ENCODE assay signal across 9 mouse cellular contexts in the genomic region with DNA sequence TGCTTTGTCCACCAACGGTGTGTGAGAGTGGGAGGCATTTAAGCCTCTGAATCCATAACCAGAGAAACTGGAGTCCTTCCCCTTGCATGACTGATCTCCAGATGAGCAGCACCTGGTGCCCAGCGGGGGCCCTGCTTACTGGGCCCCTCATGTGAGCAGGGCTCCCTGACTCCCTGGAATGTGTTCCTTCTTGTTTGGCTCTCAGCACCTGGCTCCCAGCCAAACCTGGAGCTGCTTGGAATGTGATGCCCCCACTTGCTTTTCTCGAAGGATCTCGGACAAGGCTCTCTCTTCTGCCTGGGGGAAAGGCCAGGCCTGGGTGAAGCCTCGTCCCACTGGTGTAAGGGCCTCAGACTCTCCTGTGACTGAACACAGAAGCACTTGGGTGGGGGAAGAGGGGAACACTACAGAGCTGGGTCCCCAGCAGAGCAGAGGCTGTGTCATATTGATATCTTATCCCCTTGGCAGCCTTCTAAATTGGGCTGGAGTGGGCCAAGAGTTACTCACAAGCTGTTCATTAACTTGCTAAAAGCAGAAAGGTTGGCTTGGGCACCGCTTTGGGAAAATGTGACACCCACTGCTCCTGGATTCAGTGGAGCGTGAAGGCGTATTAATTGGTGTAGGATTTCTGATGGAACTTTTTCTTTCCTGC. TPM values are rescaled to one million over a fixed set of nuclear protein-coding genes. Genes with fewer than 3 reads are reported as not detected.
A peak's percentile ranks its signal among the peaks of the same experiment; 100 is the strongest.
DNase-seq lines count a peak whose midpoint lies in the region; ATAC-seq lines count a peak whose summit lies in the region.
"Had no signal": no experiment of that assay in that cellular context is flagged by ENCODE, and none has a peak within 500 bp of the region (broad histone marks: within the 10 kb centered on the region; RNA-seq: fewer than 3 reads in every experiment).

No protein-coding gene starts in this region.

- no peaks in the 10 kb centered on the region for H3K27me3 ChIP-seq in neural tube, embryonic 12.5 days (replicated peaks)
- H3K27me3 ChIP-seq in neural tube, embryonic 15.5 days (replicated peaks), result 0 out of 2 replicates have a peak, but pooled peaks cover 6% of the 10 kb centered on the region
- peaks cover 6% of the 10 kb centered on the region; the same call in 1 of the 2 replicates for H3K27me3 ChIP-seq in forebrain, embryonic 13.5 days
- H3K27me3 ChIP-seq in hindbrain, embryonic 16.5 days (replicated peaks; ENCODE audit: control insufficient read depth, insufficient read depth, low read length), result no peaks in the 10 kb centered on the region
- H3K27me3 ChIP-seq: liver, embryonic 13.5 days had no signal

- H3K9ac ChIP-seq in neural tube, embryonic 12.5 days, result no peak overlapping the region
- no peak overlapping the region for H3K9ac ChIP-seq in neural tube, embryonic 15.5 days (replicated peaks)
- no peak overlapping the region for H3K9ac ChIP-seq in forebrain, embryonic 13.5 days
- no peak overlapping the region for H3K9ac ChIP-seq in hindbrain, embryonic 16.5 days (ENCODE audit: low read depth, low read length)
- H3K9ac ChIP-seq: liver, embryonic 13.5 days had no signal

- WGBS in neural tube, embryonic 12.5 days, result 73% methylated on average over 8 of the region's 8 CpGs
- 63% methylated on average over 8 of the region's 8 CpGs for WGBS in neural tube, embryonic 15.5 days
- 44% methylated on average over 8 of the region's 8 CpGs for WGBS in forebrain, embryonic 13.5 days
- 57% methylated on average over 8 of the region's 8 CpGs for WGBS in hindbrain, embryonic 16.5 days

- no peak overlapping the region for H3K27ac ChIP-seq in neural tube, embryonic 12.5 days
- no peak overlapping the region for H3K27ac ChIP-seq in neural tube, embryonic 15.5 days (replicated peaks)
- H3K27ac ChIP-seq in forebrain, embryonic 13.5 days, result peak overlapping the region; percentile 20; the same call in 1 of the 2 replicates
- peak overlapping the region; percentile 3; the same call in 1 of the 2 replicates for H3K27ac ChIP-seq in hindbrain, embryonic 16.5 days (ENCODE audit: low read depth, low read length)
- H3K27ac ChIP-seq: liver, embryonic 13.5 days had no signal

- peaks cover 10% of the 10 kb centered on the region; the same call in 1 of the 2 replicates for H3K4me1 ChIP-seq in neural tube, embryonic 12.5 days
- peaks cover 10% of the 10 kb centered on the region for H3K4me1 ChIP-seq in neural tube, embryonic 15.5 days
- peaks cover 15% of the 10 kb centered on the region for H3K4me1 ChIP-seq in forebrain, embryonic 13.5 days
- H3K4me1 ChIP-seq in hindbrain, embryonic 16.5 days (ENCODE audit: control insufficient read depth, insufficient read depth, low read depth, low read length), result peaks cover 11% of the 10 kb centered on the region

- H3K36me3 ChIP-seq in neural tube, embryonic 12.5 days, result no peaks in the 10 kb centered on the region
- H3K36me3 ChIP-seq in neural tube, embryonic 15.5 days, result no peaks in the 10 kb centered on the region
- H3K36me3 ChIP-seq in forebrain, embryonic 13.5 days (ENCODE audit: poor library complexity, severe bottlenecking), result no peaks in the 10 kb centered on the region
- H3K36me3 ChIP-seq in hindbrain, embryonic 16.5 days (ENCODE audit: control insufficient read depth, insufficient read depth, low read length), result no peaks in the 10 kb centered on the region
- H3K36me3 ChIP-seq: liver, embryonic 13.5 days had no signal

- DNase-seq in layer of hippocampus, postnatal 36 days, result peak; percentile 40
- peak; percentile 67 to 83 for DNase-seq in lung, postnatal 4 days
- DNase-seq in c-Kit-positive CD71-positive TER-119-positive erythroid progenitor cells, embryonic 14.5 days (ENCODE audit: low spot score), result no peak
- DNase-seq in thymus, adult 18-20 months, result no peak

- no peak overlapping the region for H3K4me2 ChIP-seq in neural tube, embryonic 12.5 days (replicated peaks)
- no peak overlapping the region for H3K4me2 ChIP-seq in neural tube, embryonic 15.5 days
- no peak overlapping the region; the same call in 1 of the 2 replicates for H3K4me2 ChIP-seq in forebrain, embryonic 13.5 days
- H3K4me2 ChIP-seq in hindbrain, embryonic 16.5 days (ENCODE audit: low read length), result peak overlapping the region; percentile 42
- H3K4me2 ChIP-seq: liver, embryonic 13.5 days had no signal

- H3K4me3 ChIP-seq in neural tube, embryonic 12.5 days, result no peak overlapping the region
- no peak overlapping the region for H3K4me3 ChIP-seq in neural tube, embryonic 15.5 days (replicated peaks)
- H3K4me3 ChIP-seq in forebrain, embryonic 13.5 days, result no peak overlapping the region
- no peak overlapping the region for H3K4me3 ChIP-seq in hindbrain, embryonic 16.5 days (ENCODE audit: low read length)
- H3K4me3 ChIP-seq: liver, embryonic 13.5 days had no signal

- no peaks in the 10 kb centered on the region for H3K9me3 ChIP-seq in neural tube, embryonic 12.5 days
- H3K9me3 ChIP-seq in neural tube, embryonic 15.5 days (replicated peaks), result no peaks in the 10 kb centered on the region
- H3K9me3 ChIP-seq in forebrain, embryonic 13.5 days (replicated peaks), result no peaks in the 10 kb centered on the region
- no peaks in the 10 kb centered on the region for H3K9me3 ChIP-seq in hindbrain, embryonic 16.5 days (ENCODE audit: control insufficient read depth, low read length)
- H3K9me3 ChIP-seq: liver, embryonic 13.5 days had no signal

- 0 out of 2 replicates have a peak, but pooled peaks have one; percentile 17 for ATAC-seq in neural tube, embryonic 12.5 days (ENCODE audit: low FRiP score, low read depth)
- no peak for ATAC-seq in neural tube, embryonic 15.5 days (ENCODE audit: low FRiP score)
- ATAC-seq in forebrain, embryonic 13.5 days, result peak; percentile 55
- peak; percentile 27; the same call in 1 of the 2 replicates for ATAC-seq in hindbrain, embryonic 16.5 days

RNA-seq across cellular contexts. Expression of a gene that starts 26.6 kb away (rescaled TPM):
- 16.5 and 17.7 TPM in 2 replicates for polyA plus RNA-seq in neural tube, embryonic 12.5 days (2016; fragmentation: Nextera tagmentation; extraction: Ambion mirVana)
- polyA plus RNA-seq in neural tube, embryonic 15.5 days (2015; fragmentation: Nextera tagmentation; extraction: Ambion mirVana), result 8.4 and 11.3 TPM in 2 replicates
- polyA plus RNA-seq in forebrain, embryonic 13.5 days (2015; fragmentation: Nextera tagmentation; extraction: Ambion mirVana), result 12.4 and 13.1 TPM in 2 replicates
- 10.0 and 11.2 TPM in 2 replicates for polyA plus RNA-seq in hindbrain, embryonic 16.5 days (2015; fragmentation: Nextera tagmentation; extraction: Ambion mirVana)
- total RNA-seq in layer of hippocampus, postnatal 36 days (2021), result 10 to 100 TPM in 1 of 2 experiments, 1 to 10 TPM in 1; 9.7 to 11.5 TPM

RNA-seq across cellular contexts. Expression of a gene that starts 26.8 kb away (rescaled TPM):
- polyA plus RNA-seq in neural tube, embryonic 12.5 days (2016; fragmentation: Nextera tagmentation; extraction: Ambion mirVana), result 20.8 and 21.6 TPM in 2 replicates
- polyA plus RNA-seq in neural tube, embryonic 15.5 days (2015; fragmentation: Nextera tagmentation; extraction: Ambion mirVana), result 21.1 and 23.8 TPM in 2 replicates
- polyA plus RNA-seq in forebrain, embryonic 13.5 days (2015; fragmentation: Nextera tagmentation; extraction: Ambion mirVana), result 19.2 and 21.7 TPM in 2 replicates
- polyA plus RNA-seq in hindbrain, embryonic 16.5 days (2015; fragmentation: Nextera tagmentation; extraction: Ambion mirVana), result 23.2 and 24.9 TPM in 2 replicates
- total RNA-seq in layer of hippocampus, postnatal 36 days (2021), result 10 to 100 TPM; 65.4 to 72.9 TPM

RNA-seq across cellular contexts. Expression of a gene that starts 44.0 kb away (rescaled TPM):
- 0.56 and 0.73 TPM in 2 replicates for polyA plus RNA-seq in neural tube, embryonic 12.5 days (2016; fragmentation: Nextera tagmentation; extraction: Ambion mirVana)
- 3.8 and 4.2 TPM in 2 replicates for polyA plus RNA-seq in neural tube, embryonic 15.5 days (2015; fragmentation: Nextera tagmentation; extraction: Ambion mirVana)
- polyA plus RNA-seq in forebrain, embryonic 13.5 days (2015; fragmentation: Nextera tagmentation; extraction: Ambion mirVana), result 1.3 and 1.8 TPM in 2 replicates
- polyA plus RNA-seq in hindbrain, embryonic 16.5 days (2015; fragmentation: Nextera tagmentation; extraction: Ambion mirVana), result 5.4 and 5.6 TPM in 2 replicates
- total RNA-seq in layer of hippocampus, postnatal 36 days (2021), result 1 to 10 TPM; 5.0 to 6.9 TPM

Comparison
In these comparisons a context has a peak if more than half of its experiments do, and no peak if none do; other contexts are left out.
1. H3K27ac ChIP-seq: peak in forebrain, embryonic 13.5 days (single experiment) and hindbrain, embryonic 16.5 days (single experiment); none in neural tube, embryonic 12.5 days (single experiment) and neural tube, embryonic 15.5 days (single experiment).
2. DNase-seq: peak in layer of hippocampus, postnatal 36 days (2 of 2) and lung, postnatal 4 days (2 of 2); none in c-Kit-positive CD71-positive TER-119-positive erythroid progenitor cells, embryonic 14.5 days (single experiment) and thymus, adult 18-20 months (0 of 2).